Mouse (Mus musculus) liver, postnatal 0 days (tissue): ENCODE measurements around the gene Wdr18. TPM values are rescaled to one million over a fixed set of nuclear protein-coding genes. Genes with fewer than 3 reads are reported as not detected.

Source experiments
- ATAC-seq: fragments of 200-750 bp; cut with Nextera tagmentation; 2 replicates; pipeline ENCODE4 v1.8.0; 2017; ENCODE audit warnings: mild to moderate bottlenecking, moderate library complexity
- DNase-seq: peaks from one replicate; pipeline ENCODE4 v3.0.0-alpha.2; 2016
- H3K27ac ChIP-seq: fragments of 300-500 bp; sonication (generic); 2 replicates; pipeline ENCODE4 v1.5.1; 2014; ENCODE audit warnings: antibody characterized with exemption, moderate library complexity, mild to moderate bottlenecking, low read depth
- H3K27me3 ChIP-seq: fragments of 300-500 bp; sonication (generic); 2 replicates; pipeline ENCODE4 v1.6.1; 2014; ENCODE audit warnings: low read length, control low read depth, mixed read lengths; ENCODE audit not compliant: insufficient read depth
- H3K36me3 ChIP-seq: fragments of 300-500 bp; sonication (generic); replicated peaks from 2 replicates; pipeline ENCODE4 v1.6.1; 2014; ENCODE audit warnings: mild to moderate bottlenecking, control low read depth, low read length, moderate library complexity, mixed read lengths; ENCODE audit not compliant: insufficient read depth
- H3K4me1 ChIP-seq: fragments of 300-500 bp; sonication (generic); 2 replicates; pipeline ENCODE4 v1.6.1; 2014; ENCODE audit warnings: antibody characterized with exemption, mild to moderate bottlenecking, control low read depth; ENCODE audit not compliant: insufficient read depth
- H3K4me2 ChIP-seq: fragments of 300-500 bp; sonication (generic); 2 replicates; pipeline ENCODE4 v1.6.1; 2014; ENCODE audit warnings: low read depth, mild to moderate bottlenecking, low read length, moderate library complexity, mixed read lengths
- H3K4me3 ChIP-seq: fragments of 300-500 bp; sonication (generic); 2 replicates; pipeline ENCODE4 v1.5.1; 2014; ENCODE audit warnings: low read depth, low read length
- H3K9ac ChIP-seq: fragments of 300-500 bp; sonication (generic); replicated peaks from 2 replicates; pipeline ENCODE4 v1.6.1; 2014; ENCODE audit warnings: mild to moderate bottlenecking, moderate library complexity
- H3K9me3 ChIP-seq: fragments of 300-500 bp; sonication (generic); 2 replicates; pipeline ENCODE4 v1.6.1; 2016; ENCODE audit warnings: mild to moderate bottlenecking, control low read depth, low read length, mixed read lengths
- CTCF ChIP-seq: sonication (generic); IDR thresholded peaks from 2 replicates; pipeline ENCODE4 v1.5.1; 2016; ENCODE audit warnings: antibody characterized with exemption, low read depth
- EP300 ChIP-seq: IDR thresholded peaks from 2 replicates; pipeline ENCODE4 v1.6.1; 2016; ENCODE audit warnings: antibody characterized with exemption, low read depth, mild to moderate bottlenecking
- WGBS: fragments of 180-500 bp; shearing (Covaris S2); extraction: QIAGEN DNeasy Blood & Tissue Kit; methylation state at CpG from one replicate; pipeline ENCODE4 v1.1.7; 2014; ENCODE audit not compliant: insufficient replicate concordance; 5-methylcytosine and 5-hydroxymethylcytosine counted together
- polyA plus RNA-seq: library from polyadenylated mRNA; unstranded; fragments of >200 nt; fragmentation: Nextera tagmentation; extraction: Ambion mirVana; gene quantifications from 2 replicates; pipeline ENCODE4 v1.2.1, GENCODE M21; 2015

Wdr18 gene
- polyA plus RNA-seq, 1 experiment from 2014 or later, result 40.7 TPM

DNA sequence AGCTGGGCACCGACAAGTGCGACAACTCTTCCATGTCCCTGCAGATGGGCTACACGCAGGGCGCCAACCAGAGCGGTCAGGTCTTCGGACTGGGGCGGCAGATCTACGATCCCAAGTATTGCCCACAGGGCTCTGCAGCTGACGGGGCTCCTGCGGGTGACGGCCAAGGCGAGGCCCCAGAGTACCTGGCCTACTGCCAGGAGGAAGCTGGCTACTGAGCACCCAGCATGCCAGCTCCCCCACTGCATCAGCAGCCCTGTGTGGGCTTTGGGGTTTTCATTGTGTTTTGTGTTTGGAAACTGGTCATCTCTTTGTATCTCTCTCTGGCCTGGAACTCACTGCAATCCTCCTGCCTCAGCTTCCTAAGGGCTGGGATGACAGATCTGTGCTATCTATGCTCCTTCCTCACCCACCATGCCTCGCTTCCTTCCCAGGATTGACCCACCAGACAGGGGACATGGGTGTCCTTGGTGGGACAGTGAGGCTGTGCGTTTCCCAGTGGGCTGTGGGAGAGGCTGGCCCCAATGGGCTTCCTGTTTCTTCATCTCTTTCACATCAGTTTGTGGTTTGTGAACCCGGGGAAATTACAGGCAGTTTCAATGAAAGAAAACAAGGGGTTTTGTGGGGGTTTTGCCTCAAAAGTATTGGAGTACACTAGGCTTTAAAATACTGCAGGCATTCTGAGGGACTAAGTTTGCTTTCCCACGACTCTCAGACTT, 34.6 kb downstream of the Wdr18 start:
- 0 out of 2 replicates have a peak, but pooled peaks cover 2% of the 10 kb centered on the region for H3K27me3 ChIP-seq
- TF ChIP-seq EP300 (no peak), CTCF (no peak)
- ATAC-seq, result no peak
- WGBS, result 48% methylated on average over 16 of the region's 16 CpGs
- H3K9me3 ChIP-seq, result no peaks in the 10 kb centered on the region
- DNase-seq, result peak; percentile 67
- peak overlapping the region; percentile 38 for H3K4me2 ChIP-seq
- no peak overlapping the region for H3K4me3 ChIP-seq
- peak overlapping the region; percentile 66 for H3K27ac ChIP-seq
- H3K9ac ChIP-seq, result peak overlapping the region; percentile 46
- H3K36me3 ChIP-seq, result peaks cover 18% of the 10 kb centered on the region
- peaks cover 23% of the 10 kb centered on the region for H3K4me1 ChIP-seq

- Histone ChIP-seq H3K9me3 (no peaks in the 10 kb centered on the region), H3K4me3 (peak overlapping the region; percentile 69; the same call in 1 of the 2 replicates), H3K36me3 (peaks cover 22% of the 10 kb centered on the region), H3K4me1 (peaks cover 23% of the 10 kb centered on the region), H3K4me2 (peak overlapping the region; percentile 89), H3K27ac (peak overlapping the region; percentile 34; the same call in 1 of the 2 replicates), H3K9ac (no peak overlapping the region), H3K27me3 (no peaks in the 10 kb centered on the region)
- DNase-seq (no peak), ATAC-seq (no peak)
- WGBS, result 50% methylated on average over 1 of the region's 1 CpGs
- TF ChIP-seq CTCF (no peak), EP300 (no peak)
Measured at GRCm38 (mm10) chr10:79995636-79996035, 35.7 kb downstream of the Wdr18 start.

DNA sequence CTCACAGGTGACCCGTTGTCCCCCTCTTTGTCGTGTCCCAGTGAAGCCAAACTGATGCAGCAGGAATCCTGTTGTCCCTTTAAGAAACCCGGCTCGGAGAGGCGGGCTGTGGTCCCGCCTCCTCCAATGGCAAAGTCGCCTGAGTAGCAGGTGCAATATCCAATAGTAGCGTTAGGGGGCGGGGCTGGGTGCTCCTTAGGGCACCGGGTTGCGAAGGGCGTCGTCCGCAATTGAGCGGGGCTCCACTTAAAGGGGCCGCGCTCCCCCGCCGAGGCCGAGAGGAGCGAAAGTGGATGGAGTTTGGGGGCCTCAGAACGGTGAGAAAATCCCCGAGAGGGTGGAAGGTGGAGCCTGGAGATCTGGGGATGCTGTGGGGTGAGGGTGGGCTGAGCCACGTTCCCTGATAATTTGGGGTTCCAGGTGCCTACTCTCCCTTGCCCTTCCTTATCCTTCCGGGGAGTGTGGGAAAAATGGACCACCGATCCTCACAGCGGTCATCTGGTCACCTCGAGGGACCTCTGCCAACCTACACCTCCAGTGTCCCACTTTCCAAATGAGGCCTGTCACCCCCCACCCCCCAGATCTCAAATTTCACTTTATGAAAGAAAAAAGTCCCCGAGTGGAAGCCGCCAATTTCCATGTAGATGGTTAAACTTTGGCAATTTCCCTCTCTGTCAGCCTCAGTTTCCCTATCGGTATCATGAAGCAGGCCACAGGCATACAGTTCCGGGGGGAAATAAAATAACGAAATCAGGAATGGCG, 36.5 kb downstream of the Wdr18 start, which contains the start of gene Abca7:
Abca7 (plus strand) TSS at position 223 of the 762 bp plus-strand sequence.
- ATAC-seq (peak; percentile 91), DNase-seq (peak; percentile 98)
- Histone ChIP-seq H3K36me3 (peaks cover 22% of the 10 kb centered on the region), H3K4me1 (peaks cover 23% of the 10 kb centered on the region), H3K27ac (peak within 1 kb of the TSS; percentile 79), H3K4me3 (peak within 1 kb of the TSS; percentile 69), H3K4me2 (peak within 1 kb of the TSS; percentile 89), H3K9me3 (no peaks in the 10 kb centered on the region), H3K27me3 (no peaks in the 10 kb centered on the region), H3K9ac (peak within 1 kb of the TSS; percentile 77)
- no peak for TF ChIP-seq EP300
- TF ChIP-seq CTCF, result peak; percentile 31
- WGBS, result under 1% methylated on average over 34 of the region's 34 CpGs

DNA sequence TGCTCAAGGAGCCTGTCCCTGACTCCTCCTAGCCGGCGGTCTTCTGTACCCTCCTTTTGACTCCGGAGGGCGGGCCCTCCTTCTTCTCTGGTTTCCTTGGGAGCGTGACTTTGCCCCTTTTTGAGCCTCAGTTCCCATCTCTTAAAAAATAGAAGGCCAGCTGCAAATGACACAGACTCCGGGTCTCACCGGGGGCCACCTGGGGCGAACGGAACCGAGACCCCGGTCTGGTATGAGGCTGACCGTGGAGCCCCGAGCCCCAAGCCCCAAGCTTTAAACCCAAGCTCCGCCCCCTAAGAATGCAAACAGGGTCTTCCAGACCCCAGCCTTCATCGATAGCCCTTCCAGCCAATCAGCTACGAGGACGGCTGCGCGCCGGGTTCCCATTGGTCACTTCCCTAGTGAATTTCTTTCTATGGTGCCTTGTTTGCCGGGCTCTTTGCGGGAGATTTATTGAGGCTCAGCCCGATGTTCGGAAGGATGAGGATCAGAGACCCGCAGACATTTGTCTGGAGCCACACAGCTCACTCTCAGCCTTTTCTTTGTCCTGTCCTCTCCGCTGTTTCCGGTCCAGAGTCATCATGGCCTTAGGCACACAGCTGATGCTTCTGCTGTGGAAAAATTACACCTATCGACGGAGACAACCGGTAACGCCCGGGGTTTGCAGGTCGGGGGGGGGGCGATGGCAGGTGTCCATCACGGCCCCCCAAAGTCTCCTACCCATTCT, 37.2 kb downstream of the Wdr18 start:
- Histone ChIP-seq H3K4me1 (peaks cover 23% of the 10 kb centered on the region), H3K9ac (peak overlapping the region; percentile 77), H3K4me2 (peak overlapping the region; percentile 89), H3K27me3 (no peaks in the 10 kb centered on the region), H3K27ac (peak overlapping the region; percentile 79), H3K36me3 (peaks cover 24% of the 10 kb centered on the region), H3K4me3 (peak overlapping the region; percentile 69), H3K9me3 (no peaks in the 10 kb centered on the region)
- ATAC-seq (peak; percentile 77), DNase-seq (peak; percentile 83)
- WGBS, result 2% methylated on average over 35 of the region's 35 CpGs
- TF ChIP-seq CTCF (no peak), EP300 (no peak)

GRCm38 (mm10) chr10:79997819-79998218, 37.9 kb downstream of the Wdr18 start:
- Histone ChIP-seq H3K9ac (peak overlapping the region; percentile 77), H3K9me3 (no peaks in the 10 kb centered on the region), H3K27me3 (no peaks in the 10 kb centered on the region), H3K4me3 (peak overlapping the region; percentile 69), H3K4me2 (peak overlapping the region; percentile 89), H3K36me3 (peaks cover 22% of the 10 kb centered on the region), H3K4me1 (peaks cover 25% of the 10 kb centered on the region), H3K27ac (peak overlapping the region; percentile 79)
- 33% methylated on average over 15 of the region's 15 CpGs for WGBS
- TF ChIP-seq CTCF (no peak), EP300 (no peak)
- no peak for DNase-seq
- ATAC-seq, result no peak
